In genomic region chr9:116468569-116469250, GRCm38 (mm10) we compare ENCODE assay signal across 10 mouse cellular contexts.
DNase-seq lines count a peak whose midpoint lies in the region; ATAC-seq lines count a peak whose summit lies in the region.
"Had no signal": no experiment of that assay in that cellular context is flagged by ENCODE, and none has a peak within 500 bp of the region (broad histone marks: within the 10 kb centered on the region; RNA-seq: fewer than 3 reads in every experiment).

No protein-coding gene starts in this region.

- H3K27me3 ChIP-seq in kidney, embryonic 15.5 days: no peaks in the 10 kb centered on the region

- WGBS in kidney, embryonic 15.5 days: 32% methylated on average over 10 of the region's 10 CpGs

- no peaks in the 10 kb centered on the region for H3K36me3 ChIP-seq in kidney, embryonic 15.5 days

- DNase-seq in adrenal gland, postnatal 10 days: peak; percentile 5
- no peak for DNase-seq in adrenal gland, postnatal 36 days
- DNase-seq in kidney, adult 9 months: no peak
- peak; percentile 59 for DNase-seq in brain, adult 2 months (ENCODE audit: low read depth, low spot score)
- peak; percentile 14 to 28 for DNase-seq in kidney, postnatal 4 days
- no peak for DNase-seq in spleen, adult 18-20 months
- DNase-seq: thymus, postnatal 36 days had no signal

- H3K27ac ChIP-seq in kidney, embryonic 15.5 days: no peak overlapping the region

- H3K4me3 ChIP-seq in kidney, embryonic 15.5 days (replicated peaks): no peak overlapping the region
- H3K4me3 ChIP-seq: erythroblast, embryonic 14.5 days had no signal

- 0 out of 2 replicates have a peak, but pooled peaks have one; percentile 9 for ATAC-seq in kidney, embryonic 15.5 days (replicated peaks; ENCODE audit: low FRiP score)
- no peak for ATAC-seq in CD4-positive, CD25-positive, alpha-beta regulatory T cell, adult 4 months

- 0 out of 2 replicates have a peak, but pooled peaks cover 3% of the 10 kb centered on the region for H3K9me3 ChIP-seq in kidney, embryonic 15.5 days (replicated peaks)

- no peaks in the 10 kb centered on the region for H3K4me1 ChIP-seq in kidney, embryonic 15.5 days

- no peak overlapping the region for H3K4me2 ChIP-seq in kidney, embryonic 15.5 days

- no peak overlapping the region for H3K9ac ChIP-seq in kidney, embryonic 15.5 days

Comparison
In these comparisons a context has a peak if more than half of its experiments do, and no peak if none do; other contexts are left out.
1. DNase-seq: peak in adrenal gland, postnatal 10 days (single experiment), brain, adult 2 months (single experiment) and kidney, postnatal 4 days (2 of 2); none in adrenal gland, postnatal 36 days (0 of 2), kidney, adult 9 months (single experiment) and spleen, adult 18-20 months (0 of 2).